Mouse (Mus musculus) hindbrain, embryonic 13.5 days (tissue): ENCODE measurements around the gene Chrnd. TPM values are rescaled to one million over a fixed set of nuclear protein-coding genes. Genes with fewer than 3 reads are reported as not detected.

ENCODE experiments used
- ATAC-seq: fragments of 200-750 bp; cut with Nextera tagmentation; 2 replicates; pipeline ENCODE4 v1.8.0; 2017; ENCODE audit warnings: moderate TSS enrichment; ENCODE audit not compliant: low FRiP score
- H3K27ac ChIP-seq: fragments of 300-500 bp; sonication (generic); 2 replicates; pipeline ENCODE4 v1.5.1; 2015; ENCODE audit warnings: inconsistent platforms, mild to moderate bottlenecking, moderate library complexity
- H3K27me3 ChIP-seq: fragments of 300-500 bp; sonication (generic); 2 replicates; pipeline ENCODE4 v1.6.1; 2015; ENCODE audit warnings: mild to moderate bottlenecking, inconsistent platforms
- H3K36me3 ChIP-seq: fragments of 300-500 bp; sonication (generic); 2 replicates; pipeline ENCODE4 v1.6.1; 2015; ENCODE audit warnings: mild to moderate bottlenecking, inconsistent platforms
- H3K4me1 ChIP-seq: fragments of 300-500 bp; sonication (generic); replicated peaks from 2 replicates; pipeline ENCODE4 v1.6.1; 2015; ENCODE audit warnings: inconsistent platforms
- H3K4me2 ChIP-seq: fragments of 300-500 bp; sonication (generic); 2 replicates; pipeline ENCODE4 v1.6.1; 2015; ENCODE audit warnings: inconsistent platforms, mild to moderate bottlenecking, moderate library complexity
- H3K4me3 ChIP-seq: fragments of 300-500 bp; sonication (generic); 2 replicates; pipeline ENCODE4 v1.5.1; 2015; ENCODE audit warnings: mild to moderate bottlenecking, inconsistent platforms
- H3K9ac ChIP-seq: fragments of 300-500 bp; sonication (generic); 2 replicates; pipeline ENCODE4 v1.6.1; 2015; ENCODE audit warnings: mild to moderate bottlenecking, inconsistent platforms
- H3K9me3 ChIP-seq: fragments of 300-500 bp; sonication (generic); 2 replicates; pipeline ENCODE4 v1.6.1; 2016; ENCODE audit warnings: inconsistent platforms
- WGBS: fragments of 180-500 bp; shearing (Covaris S2); methylation state at CpG from one replicate; pipeline ENCODE4 v1.1.7; 2015; 5-methylcytosine and 5-hydroxymethylcytosine counted together
- polyA plus RNA-seq: library from polyadenylated mRNA; unstranded; fragments of >200 nt; fragmentation: Nextera tagmentation; extraction: Ambion mirVana; gene quantifications from 2 replicates; pipeline ENCODE4 v1.2.1, GENCODE M21; 2015

The Chrnd gene
- polyA plus RNA-seq: 0.05 TPM in 1 of 2 replicates, not detected in the other

GRCm38 (mm10) chr1:87190429-87190828 is at the start of gene Chrnd:
Chrnd (plus strand) TSS chr1:87190607.
- Histone ChIP-seq H3K27me3 (peaks cover 46% of the 10 kb centered on the region), H3K27ac (no peak within 1 kb of the TSS), H3K4me2 (no peak within 1 kb of the TSS), H3K4me3 (no peak within 1 kb of the TSS), H3K4me1 (peaks cover 14% of the 10 kb centered on the region), H3K9me3 (no peaks in the 10 kb centered on the region), H3K36me3 (no peaks in the 10 kb centered on the region), H3K9ac (no peak within 1 kb of the TSS)
- ATAC-seq: no peak
- 37% methylated on average over 4 of the region's 4 CpGs for WGBS

GRCm38 (mm10) chr1:87141550-87141949 is 48.9 kb upstream of the Chrnd start:
- 0 out of 2 replicates have a peak, but pooled peaks cover 12% of the 10 kb centered on the region for H3K27me3 ChIP-seq
- H3K36me3 ChIP-seq: no peaks in the 10 kb centered on the region
- WGBS: 73% methylated on average over 4 of the region's 4 CpGs
- H3K9me3 ChIP-seq: no peaks in the 10 kb centered on the region
- H3K27ac ChIP-seq: peak overlapping the region; percentile 19; the same call in 1 of the 2 replicates
- ATAC-seq: peak; percentile 15; the same call in 1 of the 2 replicates
- H3K9ac ChIP-seq: no peak overlapping the region
- H3K4me2 ChIP-seq: no peak overlapping the region
- H3K4me3 ChIP-seq: no peak overlapping the region
- peaks cover 28% of the 10 kb centered on the region for H3K4me1 ChIP-seq

GRCm38 (mm10) chr1:87142456-87142855 is 48.0 kb upstream of the Chrnd start:
- 48% methylated on average over 9 of the region's 9 CpGs for WGBS
- H3K9ac ChIP-seq: no peak overlapping the region
- H3K36me3 ChIP-seq: no peaks in the 10 kb centered on the region
- H3K27ac ChIP-seq: peak overlapping the region; percentile 19
- H3K4me2 ChIP-seq: no peak overlapping the region
- peak; percentile 68 for ATAC-seq
- H3K4me1 ChIP-seq: peaks cover 28% of the 10 kb centered on the region
- 0 out of 2 replicates have a peak, but pooled peaks cover 14% of the 10 kb centered on the region for H3K27me3 ChIP-seq
- no peaks in the 10 kb centered on the region for H3K9me3 ChIP-seq
- no peak overlapping the region for H3K4me3 ChIP-seq

DNA sequence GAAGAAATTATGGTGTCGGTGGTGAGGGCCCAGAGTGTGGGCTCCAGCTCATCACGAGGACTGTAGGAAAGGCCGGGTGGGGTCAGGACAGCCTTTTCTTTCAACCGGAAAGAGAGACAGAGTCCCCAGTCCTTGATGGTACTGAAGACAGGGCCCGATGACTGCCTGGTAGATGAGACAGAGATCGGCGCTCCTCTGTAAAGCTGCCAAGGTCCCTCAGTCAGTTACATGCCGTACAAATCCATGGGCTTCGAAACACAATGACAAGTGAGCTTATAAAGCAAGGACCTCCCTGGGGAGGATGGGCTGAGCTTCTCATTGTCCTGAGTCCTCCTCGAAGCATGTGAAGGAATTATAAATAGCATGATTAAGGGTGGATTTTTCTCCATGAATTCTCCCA is 47.3 kb upstream of the Chrnd start:
- ATAC-seq: 0 out of 2 replicates have a peak, but pooled peaks have one; percentile 14
- 63% methylated on average over 10 of the region's 10 CpGs for WGBS
- Histone ChIP-seq H3K36me3 (no peaks in the 10 kb centered on the region), H3K9ac (peak overlapping the region; percentile 1; the same call in 1 of the 2 replicates), H3K4me3 (no peak overlapping the region), H3K27ac (0 out of 2 replicates have a peak overlapping the region, but pooled peaks have one; percentile 19), H3K4me2 (no peak overlapping the region), H3K27me3 (peaks cover 17% of the 10 kb centered on the region; the same call in 1 of the 2 replicates), H3K9me3 (no peaks in the 10 kb centered on the region), H3K4me1 (peaks cover 28% of the 10 kb centered on the region)

- Histone ChIP-seq H3K27ac (no peak overlapping the region), H3K27me3 (peaks cover 70% of the 10 kb centered on the region), H3K4me1 (peaks cover 14% of the 10 kb centered on the region), H3K4me2 (no peak overlapping the region), H3K4me3 (no peak overlapping the region), H3K36me3 (no peaks in the 10 kb centered on the region), H3K9me3 (no peaks in the 10 kb centered on the region), H3K9ac (no peak overlapping the region)
- 40% methylated on average over 13 of the region's 13 CpGs for WGBS
- no peak for ATAC-seq
Measured at GRCm38 (mm10) chr1:87149422-87149821, 41.0 kb upstream of the Chrnd start.

DNA sequence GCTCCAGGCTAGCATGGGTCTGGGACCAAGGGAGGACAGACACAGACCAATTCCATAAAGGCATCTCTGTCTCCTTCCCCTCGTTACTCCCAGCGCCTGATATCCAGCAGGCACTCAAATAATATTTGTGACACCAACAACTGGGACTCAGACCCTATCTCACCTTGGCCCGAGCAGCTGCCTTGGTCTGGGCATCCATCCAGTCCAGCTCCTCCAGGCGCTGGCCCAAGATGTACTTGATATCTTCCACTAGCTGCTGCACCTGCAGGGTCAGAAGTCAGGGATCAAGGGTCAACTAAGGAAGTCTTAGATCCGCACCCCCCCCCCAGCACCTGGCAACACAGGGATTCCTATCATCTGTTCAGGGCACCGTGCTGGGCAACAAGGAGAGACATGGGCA is 39.1 kb upstream of the Chrnd start:
- WGBS: 91% methylated on average over 6 of the region's 6 CpGs
- Histone ChIP-seq H3K27ac (no peak overlapping the region), H3K4me2 (no peak overlapping the region), H3K4me3 (no peak overlapping the region), H3K36me3 (no peaks in the 10 kb centered on the region), H3K4me1 (peaks cover 33% of the 10 kb centered on the region), H3K27me3 (peaks cover 80% of the 10 kb centered on the region), H3K9ac (no peak overlapping the region), H3K9me3 (no peaks in the 10 kb centered on the region)
- ATAC-seq: no peak

- peak overlapping the region; percentile 77 for H3K9ac ChIP-seq
- no peaks in the 10 kb centered on the region for H3K9me3 ChIP-seq
- H3K4me3 ChIP-seq: peak overlapping the region; percentile 50
- H3K27me3 ChIP-seq: peaks cover 98% of the 10 kb centered on the region
- 0 out of 2 replicates have a peak, but pooled peaks have one; percentile 40 for ATAC-seq
- peak overlapping the region; percentile 73 for H3K4me2 ChIP-seq
- H3K27ac ChIP-seq: peak overlapping the region; percentile 48; the same call in 1 of the 2 replicates
- peaks cover 41% of the 10 kb centered on the region for H3K4me1 ChIP-seq
- H3K36me3 ChIP-seq: no peaks in the 10 kb centered on the region
- under 1% methylated on average over 71 of the region's 72 CpGs for WGBS
Measured at GRCm38 (mm10) chr1:87153776-87154500, 36.5 kb upstream of the Chrnd start.

DNA sequence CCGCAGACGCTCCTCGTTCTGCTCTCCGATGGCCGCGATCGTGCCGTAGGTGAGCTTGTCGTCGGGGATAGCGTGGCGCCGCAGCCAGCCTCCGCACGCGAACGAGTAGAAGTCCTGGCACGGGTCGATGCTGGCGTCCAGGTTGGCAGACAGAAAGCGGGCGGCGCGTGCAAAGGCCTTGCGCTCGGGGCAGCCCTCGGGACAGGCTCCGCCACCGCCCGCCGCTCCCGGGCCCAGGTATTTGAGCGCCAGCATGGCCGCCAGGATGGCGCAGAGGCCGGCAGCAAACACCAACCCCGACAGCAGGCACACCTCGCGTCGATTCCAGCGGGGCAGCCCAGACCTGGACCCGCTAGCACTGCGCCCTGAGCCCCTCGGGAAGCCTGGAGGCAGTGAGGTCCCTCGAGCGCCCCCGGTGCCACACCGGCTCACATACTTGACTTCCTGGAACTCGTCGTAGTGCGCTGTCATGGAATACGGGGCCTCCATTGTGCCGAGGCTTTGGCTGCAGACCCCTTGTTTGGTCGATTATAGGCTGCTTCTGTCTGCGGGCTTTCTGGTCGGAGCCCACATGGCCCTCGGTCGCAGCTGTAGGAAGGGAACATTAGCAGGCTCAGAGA is 35.8 kb upstream of the Chrnd start:
- no peaks in the 10 kb centered on the region for H3K9me3 ChIP-seq
- H3K36me3 ChIP-seq: no peaks in the 10 kb centered on the region
- 0 out of 2 replicates have a peak, but pooled peaks have one; percentile 17 for ATAC-seq
- WGBS: 2% methylated on average over 58 of the region's 58 CpGs
- H3K27me3 ChIP-seq: peaks cover 93% of the 10 kb centered on the region
- H3K4me3 ChIP-seq: peak overlapping the region; percentile 50
- H3K4me2 ChIP-seq: peak overlapping the region; percentile 73
- H3K4me1 ChIP-seq: peaks cover 41% of the 10 kb centered on the region
- peak overlapping the region; percentile 77 for H3K9ac ChIP-seq
- H3K27ac ChIP-seq: peak overlapping the region; percentile 48; the same call in 1 of the 2 replicates

DNA sequence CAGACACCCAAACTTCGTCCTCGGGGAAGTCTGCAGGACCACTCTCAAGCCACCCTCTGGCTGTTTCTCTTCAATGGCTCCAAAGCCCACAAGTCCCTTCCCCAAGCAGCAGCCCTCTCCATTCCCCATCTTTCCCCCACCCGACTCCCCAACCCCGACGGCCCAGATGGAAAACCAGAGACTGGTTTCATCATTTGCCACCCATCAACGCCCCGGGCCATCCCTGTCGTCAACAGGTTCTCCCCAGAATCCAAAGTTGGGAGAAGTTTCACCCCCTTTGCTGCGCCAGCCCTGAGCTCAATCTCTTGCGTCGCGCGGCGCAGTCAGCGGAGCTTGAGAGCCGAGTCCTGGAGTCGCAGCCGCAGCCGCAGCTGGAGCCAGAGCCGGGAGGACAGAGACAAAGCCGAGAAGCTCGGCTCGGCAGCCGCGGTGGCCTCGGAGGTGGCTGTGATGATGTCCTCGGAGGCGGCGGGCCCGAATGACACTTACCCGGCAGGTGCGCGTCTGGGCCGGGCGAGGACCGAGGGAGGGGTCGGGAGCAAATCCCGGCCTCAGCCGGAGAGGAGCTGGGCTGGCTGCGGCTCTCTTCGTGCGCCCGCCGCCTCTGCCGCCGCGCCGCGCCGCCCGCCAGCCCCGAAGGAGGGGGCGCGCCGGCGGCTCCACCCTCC is 34.7 kb upstream of the Chrnd start:
- peaks cover 89% of the 10 kb centered on the region for H3K27me3 ChIP-seq
- H3K9me3 ChIP-seq: no peaks in the 10 kb centered on the region
- H3K27ac ChIP-seq: 0 out of 2 replicates have a peak overlapping the region, but pooled peaks have one; percentile 64
- WGBS: 1% methylated on average over 44 of the region's 56 CpGs
- H3K4me2 ChIP-seq: peak overlapping the region; percentile 73
- no peaks in the 10 kb centered on the region for H3K36me3 ChIP-seq
- H3K4me3 ChIP-seq: peak overlapping the region; percentile 50
- H3K4me1 ChIP-seq: peaks cover 41% of the 10 kb centered on the region
- peak overlapping the region; percentile 77 for H3K9ac ChIP-seq
- peak; percentile 30 for ATAC-seq

GRCm38 (mm10) chr1:87156199-87156587 is 34.2 kb upstream of the Chrnd start, which contains the start of gene Ecel1:
Ecel1 (minus strand) TSS chr1:87156521.
- Histone ChIP-seq H3K27me3 (peaks cover 84% of the 10 kb centered on the region), H3K4me1 (peaks cover 41% of the 10 kb centered on the region), H3K4me3 (peak within 1 kb of the TSS; percentile 50), H3K36me3 (no peaks in the 10 kb centered on the region), H3K9ac (peak within 1 kb of the TSS; percentile 77), H3K27ac (peak within 1 kb of the TSS; percentile 64; the same call in 1 of the 2 replicates), H3K4me2 (peak within 1 kb of the TSS; percentile 73), H3K9me3 (no peaks in the 10 kb centered on the region)
- WGBS: 1% methylated on average over 12 of the region's 12 CpGs
- peak; percentile 39 for ATAC-seq

- Histone ChIP-seq H3K4me2 (no peak overlapping the region), H3K27me3 (peaks cover 52% of the 10 kb centered on the region), H3K9me3 (no peaks in the 10 kb centered on the region), H3K9ac (no peak overlapping the region), H3K27ac (no peak overlapping the region), H3K4me3 (no peak overlapping the region), H3K36me3 (no peaks in the 10 kb centered on the region), H3K4me1 (peaks cover 34% of the 10 kb centered on the region)
- ATAC-seq: no peak
- WGBS: 91% methylated on average over 3 of the region's 3 CpGs
Measured at GRCm38 (mm10) chr1:87159396-87159795, 31.0 kb upstream of the Chrnd start.
